Mouse (Mus musculus) kidney, adult 2 months (tissue): ENCODE measurements around the gene Gm14496.

Experiments used
- CTCF ChIP-seq: fragments of 200-500 bp; conservative IDR thresholded peaks from 2 replicates; pipeline ENCODE4 v1.5.1; 2011; ENCODE audit warnings: low read depth, mild to moderate bottlenecking, control low read depth, low read length, moderate library complexity, mixed read lengths; ENCODE audit not compliant: insufficient read depth, insufficient read length
- POLR2A ChIP-seq: fragments of 200-500 bp; IDR thresholded peaks from one replicate; pipeline ENCODE4 v1.6.1; 2011; ENCODE audit warnings: low read depth, low read length, control low read depth

GRCm38 (mm10) chr2:181968395-181968794, 22.5 kb upstream of the Gm14496 start:
- TF ChIP-seq CTCF: no peak
- TF ChIP-seq POLR2A: no peak
